Mouse (Mus musculus) midbrain, embryonic 11.5 days (tissue): Measurements from ENCODE around the gene Zfp672. TPM values are rescaled to one million over a fixed set of nuclear protein-coding genes. Genes with fewer than 3 reads are reported as not detected.
"Not testable (repeated sequence)": the region's sequence is repeated elsewhere in the genome, so short reads cannot be mapped to it uniquely, and the experiment has no call there.

ENCODE experiments used
- ATAC-seq: fragments of 200-750 bp; cut with Nextera tagmentation; 2 replicates; pipeline ENCODE4 v1.8.0; 2017; ENCODE audit warnings: moderate TSS enrichment, moderate library complexity; ENCODE audit not compliant: low FRiP score
- DNase-seq: peaks from one replicate; pipeline ENCODE4 v3.0.0; 2015; ENCODE audit warnings: low spot score; ENCODE audit errors: missing footprints
- H3K27ac ChIP-seq: fragments of 300-500 bp; sonication (generic); 2 replicates; pipeline ENCODE4 v1.5.1; 2014; ENCODE audit warnings: low read depth, low read length
- H3K27me3 ChIP-seq: fragments of 300-500 bp; sonication (generic); 2 replicates; pipeline ENCODE4 v1.6.1; 2014; ENCODE audit warnings: mild to moderate bottlenecking, low read length, moderate library complexity, mixed read lengths; ENCODE audit not compliant: control insufficient read depth, insufficient read depth
- H3K36me3 ChIP-seq: fragments of 300-500 bp; sonication (generic); 2 replicates; pipeline ENCODE4 v1.6.1; 2014; ENCODE audit warnings: mild to moderate bottlenecking, low read length, moderate library complexity, mixed read lengths; ENCODE audit not compliant: control insufficient read depth, insufficient read depth
- H3K4me1 ChIP-seq: fragments of 300-500 bp; sonication (generic); 2 replicates; pipeline ENCODE4 v1.6.1; 2014; ENCODE audit warnings: low read length; ENCODE audit not compliant: control insufficient read depth, insufficient read depth
- H3K4me2 ChIP-seq: fragments of 300-500 bp; sonication (generic); 2 replicates; pipeline ENCODE4 v1.6.1; 2014; ENCODE audit warnings: mild to moderate bottlenecking, moderate library complexity
- H3K4me3 ChIP-seq: fragments of 300-500 bp; sonication (generic); 2 replicates; pipeline ENCODE4 v1.5.1; 2014; ENCODE audit warnings: low read depth, low read length
- H3K9ac ChIP-seq: fragments of 300-500 bp; sonication (generic); 2 replicates; pipeline ENCODE4 v1.6.1; 2014; ENCODE audit warnings: low read length
- H3K9me3 ChIP-seq: fragments of 300-500 bp; sonication (generic); 2 replicates; pipeline ENCODE4 v1.6.1; 2016; ENCODE audit warnings: low read length; ENCODE audit not compliant: control insufficient read depth
- WGBS: fragments of 180-500 bp; shearing (Covaris S2); extraction: QIAGEN DNeasy Blood & Tissue Kit; methylation state at CpG from one replicate; pipeline ENCODE4 v1.1.7; 2014; 5-methylcytosine and 5-hydroxymethylcytosine counted together
- polyA plus RNA-seq: library from polyadenylated mRNA; unstranded; fragments of >200 nt; fragmentation: Nextera tagmentation; extraction: Ambion mirVana; gene quantifications from 2 replicates; pipeline ENCODE4 v1.2.1, GENCODE M21; 2014

Gene Zfp672
- 22.8 and 22.9 TPM in 2 replicates for polyA plus RNA-seq

GRCm38 (mm10) chr11:58330276-58331148 lies at the start of gene Zfp672, which contains the start of gene Sh3bp5l:
TSS of gene Zfp672 (minus strand) at chr11:58330339.
TSS of gene Sh3bp5l (plus strand) at chr11:58330724.
- Histone ChIP-seq H3K4me3 (peak within 1 kb of the TSS; percentile 91), H3K4me2 (peak within 1 kb of the TSS; percentile 92), H3K4me1 (peaks cover 18% of the 10 kb centered on the region), H3K9ac (peak within 1 kb of the TSS; percentile 90), H3K27me3 (no peaks in the 10 kb centered on the region), H3K36me3 (peaks cover 7% of the 10 kb centered on the region; the same call in 1 of the 2 replicates), H3K9me3 (no peaks in the 10 kb centered on the region; the same call in 1 of the 2 replicates), H3K27ac (peak within 1 kb of the TSS; percentile 56; the same call in 1 of the 2 replicates)
- ATAC-seq (peak; percentile 93), DNase-seq (peak; percentile 99)
- under 1% methylated on average over 52 of the region's 52 CpGs for WGBS

- WGBS: 87% methylated on average over 1 of the region's 1 CpGs
- Histone ChIP-seq H3K27me3 (no peaks in the 10 kb centered on the region), H3K9me3 (no peaks in the 10 kb centered on the region), H3K4me3 (no peak overlapping the region), H3K36me3 (no peaks in the 10 kb centered on the region), H3K27ac (no peak overlapping the region), H3K4me1 (no peaks in the 10 kb centered on the region), H3K4me2 (no peak overlapping the region), H3K9ac (no peak overlapping the region)
- DNase-seq (no peak), ATAC-seq (no peak)
These were observed 49.4 kb upstream of the Zfp672 start for GRCm38 (mm10) chr11:58379516-58379915.

GRCm38 (mm10) chr11:58378763-58379278 lies 48.7 kb upstream of the Zfp672 start, which contains the start of gene Lypd8:
TSS of gene Lypd8 (plus strand) at chr11:58379043.
- no peaks in the 10 kb centered on the region for H3K27me3 ChIP-seq
- no peaks in the 10 kb centered on the region for H3K9me3 ChIP-seq
- DNase-seq (no peak), ATAC-seq (no peak)
- no peaks in the 10 kb centered on the region for H3K36me3 ChIP-seq
- WGBS: 94% methylated on average over 3 of the region's 3 CpGs
- no peak within 1 kb of the TSS for H3K4me2 ChIP-seq
- H3K4me3 ChIP-seq: no peak within 1 kb of the TSS
- no peaks in the 10 kb centered on the region for H3K4me1 ChIP-seq
- H3K9ac ChIP-seq: no peak within 1 kb of the TSS
- no peak within 1 kb of the TSS for H3K27ac ChIP-seq

GRCm38 (mm10) chr11:58377686-58378085 lies 47.5 kb upstream of the Zfp672 start:
- H3K9me3 ChIP-seq: no peaks in the 10 kb centered on the region
- ATAC-seq (no peak), DNase-seq (no peak)
- no peak overlapping the region for H3K27ac ChIP-seq
- no peaks in the 10 kb centered on the region for H3K36me3 ChIP-seq
- 69% methylated on average over 1 of the region's 1 CpGs for WGBS
- H3K4me2 ChIP-seq: no peak overlapping the region
- H3K9ac ChIP-seq: no peak overlapping the region
- H3K4me3 ChIP-seq: no peak overlapping the region
- H3K27me3 ChIP-seq: no peaks in the 10 kb centered on the region
- no peaks in the 10 kb centered on the region for H3K4me1 ChIP-seq

DNA sequence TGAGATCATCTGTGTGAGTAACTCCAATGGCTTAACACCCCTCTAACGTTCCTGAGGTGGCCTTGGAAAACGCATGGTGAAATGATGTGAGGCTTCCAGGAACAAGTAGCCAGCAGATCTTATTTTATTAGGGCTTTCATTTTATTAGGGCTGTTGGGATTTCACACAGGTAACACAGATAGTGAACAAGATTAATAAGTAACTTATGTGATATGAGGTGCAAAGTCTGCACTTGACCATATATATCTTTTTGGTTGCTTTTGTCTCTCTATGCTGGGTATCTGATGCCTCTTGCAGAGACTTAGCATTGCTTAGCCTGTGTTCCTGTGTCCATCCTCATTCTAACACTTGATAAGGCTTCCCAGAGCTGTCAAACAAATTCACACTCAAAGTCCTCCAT lies 47.1 kb upstream of the Zfp672 start:
- ATAC-seq (no peak), DNase-seq (no peak)
- no peak overlapping the region for H3K4me2 ChIP-seq
- no peaks in the 10 kb centered on the region for H3K36me3 ChIP-seq
- no peak overlapping the region for H3K27ac ChIP-seq
- no peak overlapping the region for H3K9ac ChIP-seq
- H3K9me3 ChIP-seq: no peaks in the 10 kb centered on the region
- no peak overlapping the region for H3K4me3 ChIP-seq
- no peaks in the 10 kb centered on the region for H3K27me3 ChIP-seq
- H3K4me1 ChIP-seq: no peaks in the 10 kb centered on the region
- WGBS: 75% methylated on average over 2 of the region's 2 CpGs

- not testable (repeated sequence) for H3K27me3 ChIP-seq, H3K4me2 ChIP-seq, DNase-seq, ATAC-seq, H3K36me3 ChIP-seq, H3K4me1 ChIP-seq, H3K4me3 ChIP-seq, H3K27ac ChIP-seq, H3K9me3 ChIP-seq, H3K9ac ChIP-seq
- no CpG with 5 or more reads among the region's 6 CpGs for WGBS
These were observed 36.1 kb upstream of the Zfp672 start for GRCm38 (mm10) chr11:58366191-58366590.

GRCm38 (mm10) chr11:58364454-58364853 lies 34.3 kb upstream of the Zfp672 start:
- no peaks in the 10 kb centered on the region for H3K4me1 ChIP-seq
- no peak for ATAC-seq
- H3K9me3 ChIP-seq: no peaks in the 10 kb centered on the region
- H3K27ac ChIP-seq: no peak overlapping the region
- no peak for DNase-seq
- no peaks in the 10 kb centered on the region for H3K27me3 ChIP-seq
- no peaks in the 10 kb centered on the region for H3K36me3 ChIP-seq
- no peak overlapping the region for H3K9ac ChIP-seq
- no peak overlapping the region for H3K4me2 ChIP-seq
- H3K4me3 ChIP-seq: no peak overlapping the region
- WGBS: 77% methylated on average over 3 of the region's 3 CpGs

DNA sequence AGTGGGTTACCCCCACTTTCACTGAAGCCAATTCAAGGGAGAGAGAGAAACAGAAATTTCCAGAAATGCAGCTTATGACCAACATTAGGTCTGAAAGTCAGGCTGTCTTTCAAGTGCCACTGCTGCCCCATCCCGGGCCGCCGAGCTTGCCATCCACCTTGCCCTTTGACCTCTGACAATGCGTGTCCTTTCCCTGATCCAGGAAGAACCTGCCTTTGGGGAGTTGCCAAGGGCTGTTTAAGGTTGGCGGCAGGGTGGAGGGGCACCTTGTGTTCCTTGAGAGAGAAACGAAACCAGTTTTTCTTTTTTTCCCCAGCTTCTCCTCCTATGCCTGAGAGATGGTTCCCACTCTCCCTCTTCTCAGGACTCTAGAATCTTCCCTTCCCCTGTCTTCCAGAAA lies 32.4 kb upstream of the Zfp672 start:
- H3K9me3 ChIP-seq, H3K27ac ChIP-seq, H3K36me3 ChIP-seq, H3K4me1 ChIP-seq, DNase-seq, H3K9ac ChIP-seq, H3K4me2 ChIP-seq, ATAC-seq, H3K4me3 ChIP-seq, H3K27me3 ChIP-seq: not testable (repeated sequence)
- WGBS: no CpG with 5 or more reads among the region's 6 CpGs

- no peaks in the 10 kb centered on the region for H3K36me3 ChIP-seq
- no peaks in the 10 kb centered on the region for H3K4me1 ChIP-seq
- ATAC-seq (no peak), DNase-seq (no peak)
- no peak overlapping the region for H3K4me2 ChIP-seq
- H3K9ac ChIP-seq: no peak overlapping the region
- H3K27ac ChIP-seq: no peak overlapping the region
- WGBS: 80% methylated on average over 6 of the region's 6 CpGs
- no peaks in the 10 kb centered on the region for H3K27me3 ChIP-seq
- no peak overlapping the region for H3K4me3 ChIP-seq
- H3K9me3 ChIP-seq: no peaks in the 10 kb centered on the region
These were observed 27.9 kb upstream of the Zfp672 start for GRCm38 (mm10) chr11:58357844-58358534.
